Mouse (Mus musculus): Measurements from ENCODE around the gene Filip1l. TPM values are rescaled to one million over a fixed set of nuclear protein-coding genes. Genes with fewer than 3 reads are reported as not detected.

Filip1l gene
- polyA plus RNA-seq, 1 experiment: 35.9 TPM

DNA sequence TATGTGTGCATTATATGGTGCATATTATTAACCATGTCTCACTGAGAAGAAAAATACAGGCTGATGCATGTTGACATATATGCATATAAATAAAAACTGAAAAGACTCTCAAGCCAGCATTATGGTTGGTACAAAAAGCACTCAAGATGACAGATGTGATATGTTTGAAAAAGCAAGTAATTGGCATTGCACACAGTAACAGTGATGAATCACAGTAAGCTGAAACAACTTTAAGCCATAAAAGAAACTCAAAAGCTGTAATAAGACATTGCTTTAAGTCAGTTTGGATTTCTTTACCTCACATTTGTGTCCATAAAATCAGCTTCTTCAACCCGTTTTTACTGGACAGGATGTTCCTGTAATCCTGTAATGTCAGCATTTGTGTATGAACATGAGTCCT, 211.9 kb downstream of the Filip1l start:
- Histone ChIP-seq H3K27ac (ENCODE audit: insufficient read depth, low read depth, low read length) (no peak overlapping the region), H3K4me1 (ENCODE audit: control insufficient read depth, insufficient read depth, low read length) (peaks cover 9% of the 10 kb centered on the region), H3K4me3 (ENCODE audit: insufficient read depth, low read length) (no peak overlapping the region)
- TF ChIP-seq CTCF (IDR thresholded peaks at IDR 0.05; ENCODE audit: low read depth, low read length): no peak
- no peak for TF ChIP-seq POLR2A (IDR thresholded peaks at IDR 0.05; ENCODE audit: borderline replicate concordance, low read depth, low read length)

DNA sequence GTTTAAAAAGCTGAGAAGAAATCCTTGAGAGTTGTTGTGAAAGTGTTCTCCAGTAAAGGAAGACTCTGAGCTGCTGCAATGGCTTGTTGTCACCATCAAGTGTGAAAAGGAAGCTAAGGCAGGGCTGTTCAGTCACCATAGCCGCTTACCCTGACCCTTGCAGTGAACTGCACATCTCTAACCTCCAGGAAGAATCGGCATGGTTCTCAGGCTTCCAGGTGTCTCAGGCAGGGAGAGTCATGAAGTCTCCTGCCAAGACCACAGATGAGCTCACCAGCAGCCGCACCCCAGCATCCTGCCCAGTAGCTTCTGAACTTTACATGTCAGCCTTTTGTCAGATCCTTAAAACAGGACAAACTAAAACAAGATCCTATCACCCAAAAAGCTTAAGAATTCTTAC, 213.3 kb downstream of the Filip1l start:
- Histone ChIP-seq H3K27ac (ENCODE audit: insufficient read depth, low read depth, low read length) (no peak overlapping the region), H3K4me3 (ENCODE audit: insufficient read depth, low read length) (no peak overlapping the region), H3K4me1 (ENCODE audit: control insufficient read depth, insufficient read depth, low read length) (peaks cover 14% of the 10 kb centered on the region)
- TF ChIP-seq POLR2A (IDR thresholded peaks at IDR 0.05; ENCODE audit: borderline replicate concordance, low read depth, low read length): no peak
- TF ChIP-seq CTCF (IDR thresholded peaks at IDR 0.05; ENCODE audit: low read depth, low read length): no peak

DNA sequence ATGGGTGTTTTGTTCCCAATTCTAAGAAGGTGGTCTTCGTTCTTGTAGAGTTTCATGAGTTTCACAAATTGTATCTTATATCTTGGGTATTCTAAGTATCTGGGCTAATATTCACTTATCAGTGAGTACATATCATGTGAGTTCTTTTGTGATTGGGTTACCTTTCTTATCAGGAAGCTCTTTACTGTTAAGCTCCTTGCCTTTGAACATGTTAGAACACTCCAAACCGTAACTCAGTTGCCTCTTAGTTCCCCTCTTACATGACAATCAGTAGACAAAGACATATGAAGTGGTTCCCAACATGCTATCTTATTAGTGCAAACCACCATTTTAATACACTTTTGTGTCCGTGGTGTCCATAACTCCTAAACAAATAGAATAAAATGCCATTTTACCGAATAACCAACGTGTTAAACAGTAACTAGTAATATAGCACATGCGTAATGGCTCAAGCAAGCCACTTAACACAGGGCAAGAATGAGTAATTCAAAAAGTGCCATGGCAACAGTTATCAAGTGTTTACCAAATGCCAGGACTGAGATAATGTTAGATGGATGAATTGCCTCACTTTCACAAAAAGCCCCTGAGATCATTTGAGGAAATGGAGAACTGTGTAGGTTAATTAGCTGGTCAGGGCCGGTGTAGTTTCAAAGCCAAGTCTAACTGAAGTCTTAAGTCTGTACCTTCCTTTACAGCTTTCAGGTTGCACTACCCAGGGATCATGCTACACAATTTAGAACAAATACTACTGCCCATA, 215.9 kb downstream of the Filip1l start:
- peaks cover 12% of the 10 kb centered on the region for H3K4me1 ChIP-seq (ENCODE audit: control insufficient read depth, insufficient read depth, low read length)
- TF ChIP-seq POLR2A (IDR thresholded peaks at IDR 0.05; ENCODE audit: borderline replicate concordance, low read depth, low read length) (no peak), CTCF (IDR thresholded peaks at IDR 0.05; ENCODE audit: low read depth, low read length) (no peak)
- no peak overlapping the region for H3K27ac ChIP-seq (ENCODE audit: insufficient read depth, low read depth, low read length)

DNA sequence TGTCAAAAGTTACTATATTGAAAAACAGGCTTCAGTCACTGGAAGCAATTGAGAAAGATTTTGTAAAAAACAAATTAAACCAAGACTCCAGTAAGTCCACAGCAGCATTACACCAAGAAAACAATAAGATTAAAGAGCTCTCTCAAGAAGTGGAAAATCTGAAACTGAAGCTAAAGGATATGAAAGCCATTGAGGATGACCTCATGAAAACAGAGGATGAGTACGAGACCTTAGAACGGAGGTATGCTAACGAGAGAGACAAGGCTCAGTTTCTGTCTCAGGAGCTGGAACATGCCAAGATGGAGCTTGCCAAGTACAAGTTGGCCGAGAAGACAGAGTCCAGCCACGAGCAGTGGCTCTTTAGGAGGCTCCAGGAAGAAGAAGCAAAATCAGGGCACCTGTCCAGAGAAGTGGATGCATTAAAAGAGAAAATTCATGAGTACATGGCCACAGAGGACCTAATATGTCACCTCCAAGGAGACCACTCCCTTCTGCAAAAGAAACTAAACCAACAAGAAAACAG, 218.0 kb downstream of the Filip1l start:
- TF ChIP-seq CTCF (IDR thresholded peaks at IDR 0.05; ENCODE audit: low read depth, low read length): no peak
- TF ChIP-seq POLR2A (IDR thresholded peaks at IDR 0.05; ENCODE audit: borderline replicate concordance, low read depth, low read length): no peak
- H3K27ac ChIP-seq (ENCODE audit: insufficient read depth, low read depth, low read length): no peak overlapping the region
- no peak overlapping the region for H3K4me3 ChIP-seq (ENCODE audit: insufficient read depth, low read length)
- H3K4me1 ChIP-seq (ENCODE audit: control insufficient read depth, insufficient read depth, low read length): peaks cover 10% of the 10 kb centered on the region

More for the DNA sequence above, 215.9 kb downstream of the Filip1l start:
- no peak overlapping the region for H3K4me3 ChIP-seq (ENCODE audit: insufficient read depth, low read length)

DNA sequence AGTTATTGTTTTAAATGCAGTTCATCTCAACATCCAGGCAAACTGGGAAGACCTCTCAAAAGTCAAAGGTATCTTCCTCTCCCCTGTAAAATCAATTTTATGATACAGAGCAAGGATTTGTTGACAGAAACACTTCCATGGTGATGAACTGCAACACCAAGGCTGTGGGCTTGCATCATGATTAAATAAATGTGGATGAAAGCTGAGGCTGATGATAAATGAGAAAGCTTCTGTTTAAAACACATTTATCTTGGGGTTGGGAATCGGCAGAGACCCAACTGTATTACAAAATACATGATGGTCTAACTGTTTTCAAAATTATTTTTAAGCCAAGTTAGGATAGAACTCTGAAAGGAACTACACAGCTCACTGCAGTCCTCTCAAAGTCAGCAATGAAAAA, 220.9 kb downstream of the Filip1l start:
- Histone ChIP-seq H3K4me3 (ENCODE audit: insufficient read depth, low read length) (no peak overlapping the region), H3K4me1 (ENCODE audit: control insufficient read depth, insufficient read depth, low read length) (peaks cover 10% of the 10 kb centered on the region), H3K27ac (ENCODE audit: insufficient read depth, low read depth, low read length) (no peak overlapping the region)
- TF ChIP-seq CTCF (IDR thresholded peaks at IDR 0.05; ENCODE audit: low read depth, low read length) (no peak), POLR2A (IDR thresholded peaks at IDR 0.05; ENCODE audit: borderline replicate concordance, low read depth, low read length) (no peak)

DNA sequence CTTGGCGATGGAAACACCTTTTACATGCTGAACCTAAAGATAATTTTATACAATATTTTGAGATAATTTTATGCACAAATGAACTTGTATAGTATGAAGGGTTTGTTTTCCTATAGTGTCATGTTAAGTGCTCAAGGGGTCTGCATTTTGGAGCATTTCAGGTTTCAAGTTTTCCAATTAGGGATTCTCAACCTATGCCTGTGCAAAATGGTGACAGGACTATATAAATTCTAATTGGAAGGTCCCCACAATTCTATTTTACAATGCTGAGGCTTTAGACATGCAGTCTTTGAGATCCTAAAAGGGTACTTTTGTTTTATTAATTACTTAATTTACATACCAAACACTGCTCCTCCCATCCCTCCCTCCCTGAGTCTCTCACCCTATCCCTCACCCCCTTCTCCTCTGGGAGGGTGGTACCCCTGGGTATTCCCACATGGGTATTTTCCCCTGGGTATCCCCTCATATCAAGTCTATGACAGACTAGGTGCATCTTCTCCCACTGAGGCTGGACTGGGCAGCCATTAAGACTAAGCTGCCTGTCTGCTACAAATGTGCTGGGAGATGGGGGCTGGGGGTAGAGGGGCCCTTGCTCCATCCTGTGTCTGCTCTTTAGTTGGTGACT, 223.0 kb downstream of the Filip1l start:
- peaks cover 5% of the 10 kb centered on the region; the same call in 1 of the 2 replicates for H3K4me1 ChIP-seq (ENCODE audit: control insufficient read depth, insufficient read depth, low read length)
- H3K4me3 ChIP-seq (ENCODE audit: insufficient read depth, low read length): no peak overlapping the region
- H3K27ac ChIP-seq (ENCODE audit: insufficient read depth, low read depth, low read length): no peak overlapping the region
- TF ChIP-seq POLR2A (IDR thresholded peaks at IDR 0.05; ENCODE audit: borderline replicate concordance, low read depth, low read length) (no peak), CTCF (IDR thresholded peaks at IDR 0.05; ENCODE audit: low read depth, low read length) (no peak)

DNA sequence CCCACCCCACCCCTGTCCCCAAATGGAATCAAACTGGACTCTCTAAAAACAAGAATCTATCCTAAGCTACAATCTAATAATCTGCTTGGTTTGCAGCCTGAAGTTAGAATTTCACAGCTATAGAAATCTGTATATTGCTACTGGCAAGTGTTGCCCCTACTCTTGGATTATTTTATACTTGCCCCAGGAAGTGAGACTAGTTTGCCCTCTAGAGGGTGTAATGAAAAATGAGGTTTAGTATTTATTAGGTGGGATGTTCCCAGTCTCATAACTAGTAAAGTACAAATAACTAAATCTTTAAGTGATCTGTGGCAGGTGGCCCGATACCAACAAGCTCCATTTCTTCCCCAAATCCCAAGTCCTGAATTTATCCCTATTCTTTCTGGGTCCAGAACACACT, 224.6 kb downstream of the Filip1l start:
- TF ChIP-seq POLR2A (IDR thresholded peaks at IDR 0.05; ENCODE audit: borderline replicate concordance, low read depth, low read length) (no peak), CTCF (IDR thresholded peaks at IDR 0.05; ENCODE audit: low read depth, low read length) (no peak)
- H3K27ac ChIP-seq (ENCODE audit: insufficient read depth, low read depth, low read length): no peak overlapping the region
- H3K4me1 ChIP-seq (ENCODE audit: control insufficient read depth, insufficient read depth, low read length): peaks cover 3% of the 10 kb centered on the region; the same call in 1 of the 2 replicates
- H3K4me3 ChIP-seq (ENCODE audit: insufficient read depth, low read length): no peak overlapping the region

DNA sequence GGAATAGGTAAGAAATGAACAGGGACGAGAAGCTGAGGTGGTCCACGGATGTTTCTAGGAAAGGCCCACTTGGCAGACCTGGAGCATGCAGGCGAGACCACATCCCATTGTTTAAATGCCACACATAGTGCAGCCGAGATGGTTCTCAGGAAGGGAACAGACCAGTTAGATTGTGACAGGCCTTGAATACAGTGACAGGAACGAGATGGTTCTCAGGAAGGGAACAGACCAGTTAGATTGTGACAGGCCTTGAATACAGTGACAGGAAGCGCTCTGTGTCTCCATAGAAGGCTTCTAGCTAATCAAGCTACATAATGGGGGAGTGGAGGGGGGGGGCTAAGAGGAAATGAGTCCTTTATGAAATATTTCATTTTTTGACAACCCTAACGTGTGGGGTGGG, 227.1 kb downstream of the Filip1l start:
- H3K4me3 ChIP-seq (ENCODE audit: insufficient read depth, low read length): no peak overlapping the region
- H3K4me1 ChIP-seq (ENCODE audit: control insufficient read depth, insufficient read depth, low read length): peaks cover 5% of the 10 kb centered on the region
- TF ChIP-seq CTCF (IDR thresholded peaks at IDR 0.05; ENCODE audit: low read depth, low read length) (no peak), POLR2A (IDR thresholded peaks at IDR 0.05; ENCODE audit: borderline replicate concordance, low read depth, low read length) (no peak)
- H3K27ac ChIP-seq (ENCODE audit: insufficient read depth, low read depth, low read length): no peak overlapping the region

DNA sequence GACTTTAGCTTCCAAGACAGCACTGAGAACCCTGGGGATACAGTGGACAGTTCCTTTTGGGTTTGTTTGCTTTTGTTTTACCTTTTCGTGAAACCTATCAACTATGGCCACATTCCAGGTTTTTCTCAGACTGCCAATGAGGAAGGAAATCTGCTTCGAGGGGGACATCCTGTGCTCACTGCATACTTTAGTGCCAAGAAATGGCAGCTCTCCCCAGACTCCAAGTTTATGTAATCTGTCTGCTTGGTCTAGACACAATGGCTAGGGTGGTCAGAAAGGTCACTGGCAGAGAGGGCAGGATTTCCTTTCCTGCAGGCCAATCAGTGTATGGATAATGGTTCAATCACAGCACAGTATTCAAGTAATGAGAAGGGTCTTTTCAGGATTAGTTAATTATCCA, 229.1 kb downstream of the Filip1l start:
- no peak for TF ChIP-seq POLR2A (IDR thresholded peaks at IDR 0.05; ENCODE audit: borderline replicate concordance, low read depth, low read length)
- TF ChIP-seq CTCF (IDR thresholded peaks at IDR 0.05; ENCODE audit: low read depth, low read length): no peak
- Histone ChIP-seq H3K4me1 (ENCODE audit: control insufficient read depth, insufficient read depth, low read length) (peaks cover 5% of the 10 kb centered on the region), H3K4me3 (ENCODE audit: insufficient read depth, low read length) (no peak overlapping the region), H3K27ac (ENCODE audit: insufficient read depth, low read depth, low read length) (no peak overlapping the region)

DNA sequence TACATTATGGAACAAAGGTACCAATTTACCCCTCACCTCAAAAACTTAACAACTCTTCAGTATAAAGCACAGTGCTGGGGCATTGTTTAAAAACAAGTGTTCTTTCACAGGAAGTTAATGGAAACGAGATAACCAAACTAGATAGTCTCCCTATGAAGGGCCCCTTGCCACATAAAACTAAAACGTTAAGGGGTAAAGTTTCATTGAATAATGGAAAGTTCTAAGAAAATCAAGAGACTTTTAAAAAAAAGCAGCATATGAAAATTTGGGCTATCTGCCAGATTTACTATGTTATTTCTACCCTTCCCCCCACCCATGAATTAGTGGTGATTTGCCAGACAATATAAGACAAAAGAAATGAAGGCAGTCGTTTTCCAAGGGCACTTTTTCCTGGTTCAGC, 232.3 kb downstream of the Filip1l start:
- Histone ChIP-seq H3K4me3 (ENCODE audit: insufficient read depth, low read length) (no peak overlapping the region), H3K27ac (ENCODE audit: insufficient read depth, low read depth, low read length) (no peak overlapping the region)
- TF ChIP-seq POLR2A (IDR thresholded peaks at IDR 0.05; ENCODE audit: borderline replicate concordance, low read depth, low read length): no peak
- no peak for TF ChIP-seq CTCF (IDR thresholded peaks at IDR 0.05; ENCODE audit: low read depth, low read length)

More for the DNA sequence above, 232.3 kb downstream of the Filip1l start:
- peaks cover 5% of the 10 kb centered on the region for H3K4me1 ChIP-seq (ENCODE audit: control insufficient read depth, insufficient read depth, low read length)
